Mouse (Mus musculus) 3T3-L1 (cell line): Measurements from ENCODE around the gene Acp4.
"Not testable (repeated sequence)": the region's sequence is repeated elsewhere in the genome, so short reads cannot be mapped to it uniquely, and the experiment has no call there.

ENCODE experiments used
- DNase-seq: peaks from one replicate; pipeline ENCODE4 v3.0.0-alpha.2; 2015; ENCODE audit warnings: low read depth, low spot score

Gene Acp4

DNA sequence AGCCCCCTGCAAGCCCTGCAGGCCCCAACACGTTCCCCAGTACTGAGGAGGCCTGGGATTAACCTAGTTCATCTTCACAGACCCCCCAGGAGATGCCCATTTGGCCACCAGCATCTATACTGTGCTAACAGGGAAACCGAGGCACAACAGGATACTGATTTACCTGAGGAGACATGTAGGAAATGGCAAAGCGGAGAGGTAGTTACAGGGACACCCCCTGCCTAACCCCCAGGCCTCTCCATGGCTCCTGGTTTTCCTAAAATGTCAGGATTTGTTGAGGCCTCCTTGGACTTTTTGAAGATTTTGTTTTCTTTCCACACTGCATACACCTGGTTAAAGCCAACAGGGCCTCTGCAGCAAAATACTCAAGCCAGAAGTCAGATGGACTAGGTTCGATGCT, at the start of gene Acp4:
Acp4 (minus strand) TSS at position 101 of the 400 bp plus-strand sequence.
- no peak for DNase-seq

DNA sequence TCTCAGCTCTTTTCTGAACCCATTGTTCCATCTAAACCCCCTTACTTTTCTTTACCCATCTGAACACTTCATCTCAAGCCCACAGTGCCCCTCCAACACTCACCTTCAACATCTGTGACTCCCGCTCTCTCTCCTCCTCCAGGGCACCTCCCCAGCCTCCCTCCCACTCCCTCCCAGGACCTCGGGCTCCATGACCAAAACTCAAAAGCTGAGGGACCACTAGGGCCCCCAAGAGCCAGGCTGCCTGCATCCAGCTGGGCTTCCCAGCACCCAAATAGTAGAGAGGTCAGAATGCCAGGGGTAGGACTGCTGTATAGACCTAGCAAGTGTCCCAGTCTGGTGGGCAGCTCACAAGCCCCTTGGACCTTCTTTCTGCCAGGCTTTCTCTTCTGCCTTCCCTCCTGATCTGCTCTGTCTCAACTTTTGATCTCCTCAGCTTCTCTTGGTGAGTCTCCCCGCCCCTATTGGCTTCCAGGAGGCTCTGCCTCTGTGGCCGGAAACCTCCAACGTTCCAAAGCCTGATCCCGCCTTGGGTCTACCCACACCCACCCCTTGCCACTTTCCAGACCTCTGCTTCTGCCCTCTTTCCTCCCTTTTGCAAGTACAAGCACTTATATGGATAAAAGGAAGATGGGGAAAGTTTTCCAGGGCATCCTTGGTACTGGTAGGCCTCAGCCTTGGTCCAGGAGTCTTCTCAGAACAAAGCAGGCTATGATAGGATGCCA, 49.5 kb upstream of the Acp4 start, which contains the start of gene Clec11a:
Clec11a (minus strand) TSS at position 387 of the 725 bp plus-strand sequence.
- DNase-seq = no peak

DNA sequence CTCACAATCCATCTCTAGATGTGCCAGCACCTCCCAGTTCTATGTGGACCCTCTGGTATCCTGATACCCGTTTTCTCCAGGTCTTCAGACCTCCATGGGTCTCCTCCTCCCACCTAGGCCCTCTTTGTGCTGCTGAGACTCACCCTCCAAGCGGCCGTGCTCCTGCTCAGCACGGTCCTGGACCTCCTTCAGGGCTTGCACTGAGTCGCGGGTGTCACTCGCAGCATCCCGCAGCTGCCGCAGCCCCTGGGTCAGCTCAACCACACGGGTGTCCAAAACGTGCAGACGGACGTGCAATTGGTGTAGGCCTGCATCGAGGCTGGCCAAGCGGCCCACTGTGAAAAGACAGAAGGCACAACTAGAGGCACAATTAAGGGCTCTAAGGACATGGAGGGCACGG, 48.5 kb upstream of the Acp4 start:
- no peak for DNase-seq

DNA sequence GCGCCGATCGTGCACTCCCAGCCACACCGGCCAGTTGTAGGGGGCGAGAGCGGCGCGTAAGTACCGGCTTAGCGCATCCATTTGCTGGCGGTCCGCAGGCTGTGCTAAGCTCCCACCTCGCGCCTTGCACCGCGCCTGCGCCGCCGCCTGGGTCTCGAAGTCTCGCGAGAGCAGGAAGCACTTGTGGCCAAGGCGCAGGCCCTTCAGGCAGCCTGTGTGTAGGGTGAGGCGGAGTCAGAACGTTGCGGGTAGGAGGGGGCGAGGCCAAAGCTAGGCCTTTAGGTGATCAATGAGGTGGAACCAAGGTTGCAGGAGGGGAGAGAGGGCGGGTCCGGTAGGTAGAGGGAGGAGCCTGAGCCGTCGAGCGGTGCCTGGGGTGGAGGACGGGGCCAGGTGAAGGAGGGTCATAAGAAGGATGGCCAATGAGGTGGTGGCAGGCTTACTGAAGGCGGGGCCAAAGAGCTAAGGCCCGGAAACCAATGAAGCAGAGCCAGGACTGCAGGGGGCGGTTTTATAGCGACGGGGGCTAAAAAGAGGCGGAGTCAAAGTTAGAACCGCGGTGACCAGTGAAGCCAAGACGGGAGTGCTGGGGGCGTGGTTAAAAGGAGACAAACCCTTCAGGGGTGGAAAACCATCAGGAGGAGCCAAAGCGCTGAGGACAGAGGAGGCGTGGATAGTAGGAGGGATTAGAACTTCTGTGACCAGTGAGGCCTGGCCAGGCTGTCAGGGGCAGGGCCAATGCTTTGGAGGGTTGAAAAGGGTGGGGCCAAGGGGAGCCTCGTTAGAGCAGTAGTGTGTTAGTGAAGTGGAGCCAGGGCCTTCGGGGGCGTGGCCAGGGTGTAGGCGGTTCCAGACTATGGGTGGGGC, 47.8 kb upstream of the Acp4 start:
- peak; percentile 99 for DNase-seq

DNA sequence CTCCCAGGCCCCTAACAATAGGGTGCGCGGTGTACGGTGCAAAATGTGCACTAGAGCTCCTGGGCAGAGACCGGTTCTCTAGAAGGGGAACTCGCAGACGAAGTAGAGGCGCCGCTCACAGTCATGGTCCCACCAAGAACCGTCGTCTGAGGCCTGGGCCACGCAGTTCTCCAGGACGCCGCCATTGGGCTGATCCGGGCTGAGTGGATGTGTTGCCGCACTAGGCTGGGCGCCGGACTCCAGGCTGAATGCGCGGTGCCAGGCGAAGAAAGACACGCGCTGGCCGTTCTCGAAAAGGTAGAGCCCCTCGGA, 47.2 kb upstream of the Acp4 start:
- no peak for DNase-seq

DNA sequence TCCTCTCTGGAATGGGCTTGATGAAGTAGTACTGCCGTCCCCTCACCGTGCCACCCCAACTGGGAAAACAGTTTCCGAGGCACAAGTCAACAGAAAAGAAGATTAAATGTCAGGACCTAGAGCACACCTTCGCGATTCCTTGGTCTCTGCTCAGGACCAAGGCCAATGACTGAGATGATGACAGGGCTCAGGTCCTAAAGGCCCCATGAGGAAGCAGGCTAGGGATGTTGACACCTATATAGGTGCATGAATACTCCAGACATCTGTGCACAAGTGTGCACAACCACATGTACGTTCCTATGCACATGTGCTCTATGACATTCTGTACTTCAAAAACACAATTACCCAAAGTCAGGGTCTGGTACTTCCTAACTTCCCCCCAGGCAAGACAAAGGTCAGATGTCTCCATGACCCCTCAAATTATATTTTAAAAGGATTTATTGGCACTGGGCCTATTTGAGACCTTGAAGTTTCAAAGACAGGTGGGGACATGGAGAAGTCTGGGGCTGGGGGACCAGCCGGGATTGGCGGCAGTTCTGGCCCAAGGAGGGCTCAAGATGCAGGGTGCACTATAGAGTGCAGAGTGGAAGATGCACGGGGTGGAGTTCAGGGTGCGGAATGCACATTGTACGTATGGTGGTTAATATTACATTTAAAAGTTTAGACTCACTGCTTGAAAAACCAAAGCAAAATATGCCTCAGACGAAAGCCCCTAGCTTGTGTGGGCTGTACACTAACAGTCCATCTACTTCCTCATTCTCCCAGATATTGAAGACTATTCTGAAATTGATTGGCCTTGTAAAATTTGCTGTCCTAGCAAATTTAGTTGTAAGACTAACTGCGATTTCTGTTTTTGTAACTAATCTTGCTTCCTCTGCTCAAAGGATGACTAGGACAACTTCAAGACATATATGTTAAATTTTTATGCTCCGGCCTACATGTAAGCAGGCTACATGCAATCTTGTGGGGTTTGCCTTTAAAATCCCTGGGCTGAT, 46.5 kb upstream of the Acp4 start:
- no peak for DNase-seq

DNA sequence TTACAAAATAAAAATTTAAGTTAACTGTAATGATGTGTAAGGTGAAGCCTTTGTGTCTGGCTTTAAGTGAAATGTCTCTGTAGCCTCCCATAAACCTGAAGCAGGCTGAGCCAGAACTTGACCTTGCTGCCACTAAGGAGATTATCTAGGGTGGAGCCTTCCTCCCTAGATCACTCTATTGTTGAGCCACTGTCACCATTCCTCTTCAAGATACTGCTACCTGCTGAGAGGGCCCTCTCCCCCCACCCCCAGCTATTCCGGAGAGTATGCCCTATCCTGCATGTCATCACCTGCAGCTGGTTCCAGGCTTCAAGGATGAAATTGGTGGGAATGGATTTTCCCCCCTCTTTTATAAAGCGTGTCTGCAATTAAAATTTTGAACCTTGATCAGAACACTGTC, 40.3 kb upstream of the Acp4 start:
- DNase-seq = not testable (repeated sequence)

DNA sequence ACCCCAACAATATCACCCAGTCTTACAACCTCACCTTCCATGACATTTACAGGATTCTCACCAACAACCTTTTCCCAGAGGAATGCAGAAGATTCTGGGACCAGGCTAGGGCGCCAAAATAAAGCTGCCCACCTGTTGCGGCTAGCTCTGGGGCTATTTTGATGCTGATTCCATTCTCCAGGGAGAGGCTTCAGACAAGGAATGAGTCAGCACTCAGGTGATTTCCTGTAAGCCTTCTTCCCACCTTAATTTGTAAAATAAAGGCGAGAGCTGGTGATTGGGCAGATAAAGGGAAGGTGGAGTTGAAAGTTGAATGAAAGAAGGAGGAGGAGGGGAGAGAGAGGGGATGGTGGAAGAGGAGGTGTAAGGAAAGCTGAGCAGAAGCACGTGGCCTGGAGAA, 34.2 kb upstream of the Acp4 start:
- DNase-seq = no peak

DNA sequence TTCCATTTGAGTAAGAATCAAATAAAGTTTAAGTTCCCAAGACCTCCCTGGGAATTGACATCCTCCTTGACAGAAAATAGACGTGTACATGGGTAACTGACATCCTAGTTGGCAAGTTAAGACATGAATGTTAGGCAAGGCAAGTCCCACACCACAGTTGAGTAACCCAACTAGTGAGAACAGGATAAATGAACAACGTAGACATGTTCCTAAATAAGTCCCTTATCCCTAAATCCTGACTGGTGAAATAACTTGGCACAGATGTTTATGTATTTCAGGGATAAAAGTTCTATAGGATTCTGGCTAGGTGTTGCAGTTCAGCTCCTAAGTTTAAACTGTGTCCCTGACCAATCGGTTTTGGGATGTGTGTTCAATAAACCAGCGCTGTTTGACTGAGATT, 33.8 kb upstream of the Acp4 start:
- DNase-seq = no peak

DNA sequence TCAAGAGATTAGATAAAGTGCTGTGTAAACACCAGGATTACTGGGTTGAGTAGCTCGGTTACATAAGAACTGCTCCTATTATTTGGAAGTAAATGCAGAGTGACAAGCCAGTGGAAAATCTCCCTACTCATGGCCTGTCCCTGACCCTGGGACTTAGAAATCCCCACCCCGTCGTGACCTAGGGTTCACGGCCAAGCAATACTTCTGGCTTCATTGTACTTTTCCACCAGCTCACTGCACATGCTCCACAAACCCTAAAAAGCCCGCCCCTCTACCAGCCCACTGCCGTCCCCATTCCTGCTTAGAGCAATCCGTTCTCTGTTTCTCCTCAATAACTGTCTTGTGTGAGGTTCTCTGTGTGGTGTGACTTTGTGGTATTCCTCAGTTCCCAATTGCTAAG, 30.6 kb upstream of the Acp4 start:
- DNase-seq = no peak

DNA sequence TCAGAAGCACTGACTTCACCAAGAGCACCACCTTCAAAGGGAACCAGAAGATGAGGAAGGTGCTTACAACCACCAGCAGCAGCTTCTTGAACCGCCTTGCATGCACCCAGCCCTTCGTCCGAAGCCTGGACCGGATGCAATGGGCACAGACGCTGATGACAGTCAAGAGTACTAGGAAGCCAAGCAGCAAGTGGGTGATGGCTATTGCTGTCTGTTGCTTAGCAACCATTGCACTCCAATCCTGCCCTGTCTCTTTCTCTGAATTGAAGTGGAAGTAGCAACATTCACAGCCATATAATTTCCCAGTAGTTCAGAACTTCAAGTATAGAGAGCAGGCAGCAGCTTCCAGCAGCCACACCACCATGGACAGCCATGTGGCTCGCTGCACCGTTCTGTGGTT, 24.4 kb upstream of the Acp4 start:
- DNase-seq = no peak

DNA sequence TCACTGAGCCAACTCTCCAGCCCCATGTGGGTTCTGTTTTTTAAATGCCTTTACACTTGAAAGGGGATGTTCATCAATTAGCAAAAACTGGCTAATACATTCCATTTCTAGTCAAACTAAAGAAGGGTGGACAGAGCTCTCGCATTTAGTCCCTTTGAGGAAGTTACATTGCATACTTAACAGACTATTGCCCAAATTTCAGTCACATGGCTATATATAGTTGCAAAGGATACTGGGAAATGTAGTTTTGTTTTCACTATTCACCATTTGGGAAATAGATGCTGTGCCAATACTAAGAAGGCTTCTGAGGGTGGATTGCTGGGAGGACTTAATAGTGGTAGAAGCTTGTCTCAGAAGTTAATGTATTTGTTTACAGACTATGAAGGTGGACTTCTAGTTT, 23.8 kb upstream of the Acp4 start:
- DNase-seq = no peak

DNA sequence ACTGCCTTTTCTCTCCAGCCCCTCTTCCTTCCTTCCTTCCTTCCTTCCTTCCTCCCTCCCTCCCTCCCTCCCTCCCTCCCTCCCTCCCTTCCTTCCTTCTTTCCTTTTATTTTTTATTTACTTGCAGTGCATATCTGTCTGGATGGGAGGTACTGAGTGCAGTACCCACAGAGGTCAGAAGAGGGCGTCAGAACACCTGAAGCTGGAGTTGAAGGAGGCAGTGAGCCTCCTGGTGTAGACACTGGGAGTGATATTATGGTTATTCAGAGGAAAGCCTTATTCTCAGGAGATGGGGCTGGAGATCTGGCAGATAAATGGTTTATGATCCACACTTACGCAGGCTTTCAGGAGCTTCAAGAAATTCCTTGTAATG, 20.1 kb upstream of the Acp4 start:
- peak; percentile 41 for DNase-seq

DNA sequence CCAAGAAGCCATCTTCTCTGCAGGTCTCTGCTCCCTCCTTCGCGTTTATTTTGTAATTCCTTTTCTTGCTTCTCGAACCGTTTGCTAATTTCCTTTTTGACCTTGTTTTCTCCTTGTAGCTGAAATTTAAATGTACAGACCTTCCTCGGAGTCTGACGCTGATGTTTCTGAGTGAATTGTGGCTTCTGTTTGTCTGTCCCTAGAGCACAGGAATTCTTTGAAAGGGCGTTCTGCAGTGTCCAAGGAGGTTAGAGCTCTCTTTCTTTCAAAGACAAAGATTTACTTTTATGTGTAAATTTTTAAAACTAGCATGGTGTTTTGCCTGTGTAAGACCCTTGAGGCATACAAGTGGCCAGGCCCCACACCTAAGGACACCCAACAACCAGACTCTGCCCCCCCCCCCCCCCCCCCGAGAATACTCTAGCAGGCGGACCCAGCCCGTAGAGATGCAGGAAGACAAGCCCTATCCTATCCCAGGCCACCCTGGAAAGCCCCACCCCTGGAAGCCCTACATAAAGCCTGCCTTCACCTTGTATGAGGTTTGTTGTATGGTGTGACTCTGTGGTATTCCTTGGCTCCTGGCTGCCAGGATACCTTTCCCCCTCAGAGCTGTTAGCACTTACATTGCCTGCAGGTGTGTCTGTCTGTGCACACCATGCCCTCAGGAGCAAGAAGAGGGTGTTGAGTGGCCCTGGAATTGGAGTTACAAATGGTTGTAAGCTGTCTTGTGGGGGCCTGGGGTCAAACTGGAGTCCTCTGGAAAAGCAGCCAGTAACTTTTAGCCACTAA, 19.5 kb upstream of the Acp4 start:
- no peak for DNase-seq

DNA sequence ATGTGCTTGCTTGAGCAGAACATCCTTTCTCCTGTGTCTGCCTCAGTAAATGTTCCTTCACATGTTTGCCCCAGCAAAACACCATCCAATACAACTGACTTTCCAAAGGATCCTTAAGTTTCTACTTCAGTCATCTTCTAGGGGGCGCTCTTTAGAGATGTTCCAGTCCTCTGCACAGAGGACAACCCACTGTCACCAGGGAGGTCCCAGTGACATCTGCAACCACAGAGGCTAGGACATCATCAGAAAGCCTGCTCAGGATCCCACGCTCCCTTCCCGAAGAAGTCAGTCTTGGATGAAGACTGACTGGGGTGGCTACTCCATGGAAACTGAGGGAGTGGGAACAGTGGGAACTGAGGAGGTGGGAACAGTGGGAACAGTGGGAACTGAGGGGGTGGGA, 18.4 kb upstream of the Acp4 start:
- DNase-seq = no peak

DNA sequence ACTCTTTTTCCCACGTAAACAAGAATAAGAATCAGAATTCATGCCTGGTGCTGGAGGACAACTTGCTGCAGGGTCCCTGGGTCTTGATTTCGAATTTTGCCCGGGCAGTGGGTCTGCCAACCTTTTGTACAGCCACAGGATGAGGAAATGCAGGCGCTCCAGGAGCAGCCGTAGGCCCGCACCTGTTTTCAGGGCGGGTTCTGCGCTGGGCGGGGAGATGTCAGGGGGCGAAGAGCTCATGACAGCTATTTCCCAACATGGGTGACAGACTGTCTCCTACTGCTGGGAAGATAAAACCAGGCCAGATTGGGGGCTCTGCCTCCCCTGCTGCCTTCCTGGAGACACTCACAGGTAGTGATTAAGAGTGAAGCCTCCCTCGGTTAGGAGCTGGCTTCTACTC, 16.9 kb upstream of the Acp4 start:
- DNase-seq = no peak

DNA sequence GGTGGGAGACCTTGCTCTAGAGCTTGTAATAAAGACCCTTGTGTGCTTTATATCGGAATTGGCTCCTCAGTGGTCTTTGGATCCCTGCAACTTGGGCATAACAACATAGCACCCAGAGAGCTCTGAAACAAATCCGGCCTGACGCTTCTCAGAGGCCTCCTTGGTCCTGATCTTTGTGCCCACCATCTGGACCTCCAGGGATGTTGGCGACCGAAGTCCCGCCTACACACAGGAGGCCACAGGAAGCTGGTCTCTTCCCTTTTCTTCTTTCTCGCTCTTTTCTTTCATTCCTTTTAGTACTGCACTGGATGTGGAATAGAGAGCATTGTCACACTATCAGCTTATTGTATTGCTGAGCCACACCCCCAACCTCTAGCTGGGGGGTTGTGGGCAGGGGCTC, 16.3 kb upstream of the Acp4 start:
- DNase-seq = no peak

DNA sequence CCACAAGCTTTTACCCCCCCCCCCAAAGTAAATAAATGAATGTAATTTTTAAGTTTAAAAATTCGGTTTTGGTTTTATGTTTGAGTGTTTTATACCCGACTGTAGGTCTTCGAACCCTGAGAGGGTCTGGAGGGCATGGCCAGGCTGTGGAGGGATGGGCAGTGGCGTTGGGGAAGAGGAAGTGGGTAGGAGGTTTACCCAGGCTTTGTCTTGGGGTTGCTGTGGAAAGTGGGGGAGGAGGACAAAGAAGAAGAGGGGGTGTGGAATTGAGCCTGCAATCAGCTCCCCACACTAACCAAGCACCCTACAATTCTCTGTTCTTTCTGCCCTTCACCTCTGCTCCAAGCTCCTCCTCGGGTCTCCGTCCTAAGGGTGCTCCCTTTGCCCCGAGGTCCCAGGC, 15.4 kb upstream of the Acp4 start:
- no peak for DNase-seq

DNA sequence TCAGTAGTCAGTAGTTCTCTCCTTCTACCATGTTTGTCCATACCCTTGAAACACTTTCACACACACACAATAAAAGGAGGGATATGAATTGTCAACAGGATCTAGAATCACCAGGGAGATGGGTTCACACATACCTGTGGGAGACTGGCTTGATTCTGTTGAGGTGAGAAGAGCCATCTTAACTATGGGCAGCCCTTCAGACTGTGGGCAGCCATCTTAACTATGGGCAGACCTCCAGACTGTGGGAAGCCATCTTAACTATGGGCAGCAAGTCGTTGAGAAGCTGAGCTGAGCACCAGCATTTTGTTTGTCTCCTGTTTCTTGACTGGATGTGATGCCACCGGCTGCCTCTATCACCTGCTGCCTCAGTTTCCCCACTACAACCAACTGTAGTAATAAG, 14.1 kb upstream of the Acp4 start:
- DNase-seq = peak; percentile 71

DNA sequence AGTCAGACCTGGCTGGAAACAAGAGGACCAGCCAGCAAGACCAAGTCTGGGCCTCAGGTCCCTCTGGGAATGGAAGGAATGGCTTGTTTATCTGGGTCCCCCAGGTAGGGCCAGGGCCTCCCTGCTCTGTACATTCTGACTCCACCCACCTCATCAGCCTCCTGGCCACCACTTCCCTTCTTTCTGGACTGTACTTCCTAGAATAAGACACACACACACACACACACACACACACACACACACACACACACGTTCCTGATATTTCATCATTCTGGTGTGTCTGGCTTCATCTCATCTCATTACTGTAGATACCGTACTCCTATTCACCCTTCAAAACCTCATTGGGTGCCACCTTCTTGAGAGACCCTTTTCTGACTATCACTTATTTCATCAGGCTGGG, 12.2 kb upstream of the Acp4 start:
- no peak for DNase-seq

DNA sequence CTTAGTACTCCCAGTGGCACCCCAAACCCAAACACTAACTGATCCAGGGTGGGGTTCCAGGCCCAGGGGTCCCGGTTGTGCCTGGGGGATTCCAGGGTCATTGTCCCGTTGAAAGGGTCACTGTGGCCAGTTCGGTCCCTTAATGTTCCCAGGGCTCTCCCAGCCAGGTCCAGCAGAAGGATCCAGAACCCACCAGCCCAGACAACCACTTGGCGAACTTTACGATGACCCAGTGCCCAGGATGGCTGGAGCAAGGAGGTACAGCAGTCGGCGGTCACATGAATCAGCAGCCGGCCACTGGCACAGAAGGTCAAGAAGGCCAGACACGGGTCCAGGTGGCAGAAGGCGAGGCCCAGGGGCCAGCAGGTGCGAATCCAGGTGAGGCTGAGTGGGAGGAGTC, 10.9 kb upstream of the Acp4 start:
- DNase-seq = no peak
